Mouse (Mus musculus): ENCODE measurements around the gene Slc7a6os.
A peak's percentile ranks its signal among the peaks of the same experiment; 100 is the strongest.
"Not testable (repeated sequence)": the region's sequence is repeated elsewhere in the genome, so short reads cannot be mapped to it uniquely, and the experiment has no call there.

Slc7a6os gene

DNA sequence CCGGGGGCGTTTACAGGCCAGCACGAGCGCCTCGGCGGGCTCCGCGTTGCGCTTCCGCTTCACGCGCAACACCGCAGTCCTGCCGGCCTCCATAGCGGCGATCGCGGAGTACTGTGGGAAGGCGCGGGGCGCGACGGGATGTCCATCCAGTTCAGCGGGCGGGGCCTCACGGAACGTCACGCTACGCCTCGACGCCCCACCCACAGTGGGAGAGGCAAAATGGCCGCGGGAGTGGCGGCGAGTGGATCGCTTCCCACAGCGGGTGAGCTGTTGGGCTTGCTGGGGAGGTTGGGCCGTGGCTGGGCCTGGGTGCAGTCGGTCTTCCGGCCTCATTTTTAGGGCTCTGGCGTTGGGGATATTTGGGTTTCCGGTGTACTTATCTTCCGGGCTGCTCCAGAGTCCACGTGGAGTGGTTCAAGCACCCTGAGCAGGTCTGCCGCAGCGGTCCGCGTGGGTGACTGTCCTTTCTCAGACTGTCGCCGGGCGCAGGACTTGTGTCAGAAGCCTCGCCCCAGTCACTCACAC, at the start of gene Slc7a6os, which contains the start of gene Prmt7:
Gene Slc7a6os (minus strand): TSS at position 115 of the 525 bp plus-strand sequence.
Gene Prmt7 (plus strand): TSS at position 116 of the 525 bp plus-strand sequence.
- peak; percentile 97 for DNase-seq (ENCODE audit: low spot score in 2 of 2)

- DNase-seq (ENCODE audit: low spot score in 2 of 2) = no peak
These were observed 49.0 kb upstream of the Slc7a6os start for GRCm38 (mm10) chr8:106259579-106260255.

- DNase-seq (ENCODE audit: low spot score in 2 of 2) = no peak
These were observed 47.4 kb upstream of the Slc7a6os start for GRCm38 (mm10) chr8:106258169-106258568.

DNA sequence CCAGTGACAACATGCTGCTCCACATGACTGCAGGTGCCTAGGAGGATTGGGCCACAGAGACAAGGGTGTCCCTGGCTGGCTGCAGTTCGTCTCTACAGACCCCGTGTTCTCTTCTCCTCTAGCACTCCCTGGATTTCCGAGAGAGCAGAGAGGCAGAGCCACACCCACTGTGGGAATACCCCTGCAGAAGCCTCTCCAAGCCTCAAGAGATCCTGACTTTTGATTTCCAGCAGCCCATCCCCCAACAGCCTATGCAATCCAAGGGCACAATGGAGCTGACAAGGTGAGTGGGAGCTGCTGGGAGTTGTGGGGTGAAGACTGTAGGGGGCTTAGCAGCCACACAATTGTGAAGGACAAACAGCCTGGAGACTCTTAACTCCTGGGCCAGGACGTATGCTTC, 39.5 kb upstream of the Slc7a6os start:
- DNase-seq (ENCODE audit: low spot score in 2 of 2) = no peak

DNA sequence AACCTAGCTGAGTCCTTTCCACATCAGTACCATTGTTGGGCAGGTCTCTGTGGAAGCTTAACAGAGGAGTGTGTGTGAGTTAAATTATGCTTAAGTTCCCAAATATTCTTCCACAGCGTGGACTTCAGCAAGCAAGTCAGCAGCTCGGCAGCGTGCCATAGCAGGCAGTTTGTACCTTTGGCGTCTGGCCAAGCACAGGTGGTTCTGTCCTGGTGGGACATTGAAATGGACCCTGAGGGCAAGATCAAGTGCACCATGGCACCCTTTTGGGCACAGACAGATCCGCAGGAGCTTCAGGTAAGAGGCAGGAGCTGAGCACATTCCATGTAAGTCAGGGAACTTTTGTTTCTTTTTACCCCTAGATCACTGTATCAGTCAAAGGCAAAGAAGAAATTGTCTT, 26.4 kb upstream of the Slc7a6os start:
- DNase-seq (ENCODE audit: low spot score in 2 of 2) = no peak

GRCm38 (mm10) chr8:106234567-106235261, 24.0 kb upstream of the Slc7a6os start:
- DNase-seq (ENCODE audit: low spot score in 2 of 2) = no peak

DNA sequence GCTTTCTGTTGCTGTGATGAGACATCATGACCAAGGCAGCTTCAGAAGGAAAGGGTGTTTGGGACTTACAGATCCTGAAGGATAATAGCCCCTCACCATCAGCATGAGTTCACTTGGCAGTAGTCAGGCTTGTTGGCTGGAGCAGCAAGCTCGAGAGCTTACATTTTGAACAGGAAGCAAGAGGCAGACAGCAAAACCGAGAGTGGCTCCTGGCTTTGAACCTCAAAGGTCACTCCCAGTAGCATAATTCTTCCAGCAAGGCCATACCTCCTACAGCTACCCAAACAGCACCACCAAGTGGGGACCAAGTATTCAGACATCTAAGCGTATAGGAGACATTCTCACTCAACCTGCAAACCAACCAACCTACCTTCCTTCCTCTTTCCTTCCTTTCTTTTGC, 22.0 kb upstream of the Slc7a6os start:
- no peak for DNase-seq (ENCODE audit: low spot score in 2 of 2)

GRCm38 (mm10) chr8:106231536-106231935, 20.8 kb upstream of the Slc7a6os start:
- DNase-seq (ENCODE audit: low spot score in 2 of 2) = no peak

DNA sequence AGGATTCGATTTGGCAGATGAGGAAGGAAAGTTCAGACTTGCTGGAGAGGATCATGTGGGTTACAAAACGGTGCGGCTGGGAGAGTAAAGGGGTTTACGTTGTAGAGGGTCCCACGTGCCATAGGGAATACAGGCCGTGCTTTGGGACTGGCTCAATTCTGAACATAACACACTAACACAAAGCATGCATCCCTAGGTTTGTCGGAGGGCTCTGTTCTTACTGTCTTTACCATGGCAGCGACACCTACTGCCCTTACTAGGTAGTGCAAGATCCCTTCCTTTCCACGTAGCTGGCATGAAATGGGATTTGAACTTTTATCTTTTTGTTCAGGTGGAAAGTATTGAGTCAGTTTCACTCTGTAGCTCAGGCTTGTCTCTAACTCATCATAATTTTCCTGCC, 15.9 kb upstream of the Slc7a6os start:
- peak; percentile 49 to 64 for DNase-seq (ENCODE audit: low spot score in 2 of 2)

- DNase-seq (ENCODE audit: low spot score in 2 of 2) = no peak
These were observed 8.9 kb upstream of the Slc7a6os start for GRCm38 (mm10) chr8:106219620-106220019.

- DNase-seq (ENCODE audit: low spot score in 2 of 2) = no peak
These were observed 3.2 kb upstream of the Slc7a6os start for GRCm38 (mm10) chr8:106213959-106214358.

GRCm38 (mm10) chr8:106211421-106211820, 686 bp upstream of the Slc7a6os start:
- no peak for DNase-seq (ENCODE audit: low spot score in 2 of 2)

DNA sequence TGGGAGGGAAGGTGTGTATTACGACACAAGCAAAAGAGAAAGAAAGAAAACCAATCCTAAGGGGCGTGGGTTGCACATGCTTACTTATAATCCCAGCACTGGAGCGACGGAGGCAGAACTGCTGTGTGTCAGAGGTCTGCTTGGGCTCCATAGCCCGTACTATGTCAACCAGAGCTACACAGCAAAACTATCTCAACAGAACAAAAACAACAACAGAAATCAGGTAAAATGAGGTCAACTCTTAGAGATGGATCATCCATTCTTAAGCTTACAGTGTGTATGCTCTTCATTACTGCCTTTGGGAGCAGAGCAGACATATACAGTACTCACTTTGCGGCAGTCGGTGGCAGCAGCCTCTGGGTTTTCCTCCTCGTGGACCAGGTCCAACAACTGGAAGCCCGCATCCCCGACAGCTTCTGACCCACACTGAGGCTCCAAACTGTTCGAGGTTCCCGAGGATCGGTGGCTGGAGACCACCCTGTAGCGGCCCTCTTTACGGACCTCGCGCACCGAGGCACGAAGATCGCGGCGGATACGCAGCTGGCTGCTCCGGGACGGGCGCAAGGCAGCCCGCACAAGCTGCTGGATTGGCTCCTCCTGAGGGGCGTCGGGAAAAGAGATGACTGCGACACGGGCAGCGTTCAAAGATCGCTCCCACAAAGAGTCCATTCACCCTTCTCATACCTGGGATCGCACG, 552 bp downstream of the Slc7a6os start:
- peak; percentile 66 to 69 for DNase-seq (ENCODE audit: low spot score in 2 of 2)

GRCm38 (mm10) chr8:106199596-106199995, 11.1 kb downstream of the Slc7a6os start:
- DNase-seq (ENCODE audit: low spot score in 2 of 2) = not testable (repeated sequence)

DNA sequence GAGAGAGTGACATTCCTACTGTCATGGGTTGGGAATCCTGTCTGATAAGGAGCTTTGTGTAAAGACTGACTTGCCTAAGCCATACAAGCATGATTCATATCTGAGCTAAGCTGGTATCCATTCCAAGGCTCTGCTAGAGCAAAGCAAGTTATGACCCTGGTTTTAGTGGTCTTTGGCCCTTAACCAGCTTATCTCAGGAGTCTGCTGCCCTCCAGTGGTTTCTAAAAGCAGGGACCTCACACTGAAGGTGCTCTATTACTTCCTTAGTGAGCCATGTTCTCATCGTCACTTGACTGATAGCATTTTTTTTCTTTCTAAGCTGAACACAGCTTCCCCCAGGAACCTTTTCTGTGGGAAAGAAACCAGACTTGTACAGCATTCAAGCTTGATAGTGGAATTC, 12.0 kb downstream of the Slc7a6os start:
- peak in 1 of 2 experiments; percentile 37 for DNase-seq (ENCODE audit: low spot score in 2 of 2)

DNA sequence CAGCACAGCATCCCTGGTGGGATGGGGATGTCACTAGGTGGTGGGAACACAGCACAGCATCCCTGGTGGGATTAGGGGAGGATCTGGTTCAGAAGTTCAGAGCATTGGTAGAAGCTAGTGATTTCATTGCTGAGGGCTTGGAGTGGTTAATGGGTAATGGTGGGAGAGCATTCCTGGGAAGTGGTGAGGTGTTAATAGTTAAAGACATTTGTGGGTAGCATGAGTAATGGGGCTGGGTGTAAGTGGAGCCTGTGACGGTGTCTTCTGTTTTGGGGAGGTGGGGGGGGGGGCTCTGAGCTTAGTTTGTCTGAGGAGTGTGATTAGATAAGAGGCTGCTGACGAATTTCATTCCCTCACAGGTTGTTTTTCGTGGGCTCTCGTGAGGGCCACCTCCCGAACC, 16.7 kb downstream of the Slc7a6os start:
- no peak for DNase-seq (ENCODE audit: low spot score in 2 of 2)

- no peak for DNase-seq (ENCODE audit: low spot score in 2 of 2)
These were observed 17.6 kb downstream of the Slc7a6os start for GRCm38 (mm10) chr8:106193162-106193561.

DNA sequence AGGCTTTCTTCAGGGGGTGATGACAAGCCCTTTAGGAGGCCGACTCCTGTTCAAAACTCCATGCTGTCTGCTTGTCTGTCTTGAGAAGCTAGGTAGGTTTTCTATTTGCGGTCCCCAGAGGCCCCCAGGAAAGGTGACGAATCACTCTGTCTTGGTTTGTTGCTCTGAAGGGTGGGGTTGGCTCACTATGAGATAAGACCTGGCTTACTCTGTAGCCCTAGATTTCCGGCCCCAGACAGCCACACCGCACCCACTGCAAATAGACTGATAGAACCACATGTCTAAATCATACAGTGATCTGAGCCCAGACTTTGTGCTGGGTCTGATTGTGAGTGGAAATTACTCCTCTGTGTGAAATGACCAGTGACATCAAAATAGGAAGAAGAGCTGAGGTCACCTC, 19.1 kb downstream of the Slc7a6os start:
- no peak for DNase-seq (ENCODE audit: low spot score in 2 of 2)

DNA sequence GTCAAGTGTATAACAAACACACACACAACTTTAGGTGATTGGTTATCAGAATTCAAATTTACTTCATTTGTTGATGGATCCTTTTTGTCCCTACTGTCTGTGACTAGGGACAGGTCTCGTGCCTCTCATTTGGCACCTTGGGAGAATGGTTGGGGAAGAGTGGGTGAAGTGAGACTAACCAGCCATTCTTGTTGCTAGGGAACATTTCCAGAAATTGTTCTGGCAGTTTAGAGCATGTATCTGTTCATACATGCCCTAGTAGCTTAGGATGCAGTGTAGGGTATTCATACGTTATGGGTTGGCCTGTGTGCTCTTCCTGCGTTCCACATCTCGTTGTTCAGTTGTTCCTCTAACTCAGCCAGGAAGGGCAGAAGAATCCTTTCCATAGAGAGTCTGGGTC, 21.6 kb downstream of the Slc7a6os start:
- no peak for DNase-seq (ENCODE audit: low spot score in 2 of 2)

DNA sequence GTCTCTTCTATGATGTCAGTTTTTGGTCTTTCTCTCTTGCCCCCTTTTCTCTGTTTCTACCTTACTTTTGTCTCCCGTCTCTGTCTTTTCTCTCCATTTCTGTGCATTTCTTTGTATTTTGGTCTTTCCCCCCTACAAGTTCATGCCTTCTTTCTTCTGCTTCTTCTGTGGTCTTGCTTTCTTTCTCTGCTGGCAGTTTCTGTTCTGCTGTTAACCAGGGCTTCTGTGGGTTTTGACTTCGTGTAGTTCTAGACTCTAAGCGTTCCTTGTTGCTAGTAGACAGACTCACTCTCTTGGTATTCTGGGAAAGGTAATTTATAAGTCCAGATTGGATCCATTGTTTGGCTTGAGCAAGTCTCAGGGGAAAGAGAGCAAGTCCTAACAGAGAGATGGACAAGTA, 24.3 kb downstream of the Slc7a6os start:
- no peak for DNase-seq (ENCODE audit: low spot score in 2 of 2)

GRCm38 (mm10) chr8:106185628-106186270, 25.0 kb downstream of the Slc7a6os start:
- no peak for DNase-seq (ENCODE audit: low spot score in 2 of 2)

- no peak for DNase-seq (ENCODE audit: low spot score in 2 of 2)
These were observed 32.3 kb downstream of the Slc7a6os start for GRCm38 (mm10) chr8:106178428-106178827.
